Mouse (Mus musculus) kidney, adult 8-10 months (tissue): ENCODE measurements at regions not wholly inside any gene's neighbourhood (a gene's known extent, or its start where the extent isn't known, plus 50 kb on each side); places are given as distances from the start of the nearest gene placed in this dataset.

Experiments used
- DNase-seq, 2 experiments: peaks; one replicate each; pipeline ENCODE4 v3.0.0; 2022

- no peak for DNase-seq
Measured at GRCm38 (mm10) chr6:13523463-13524202, 84.3 kb downstream of the Tmem168 start.

- DNase-seq: no peak
Measured at GRCm38 (mm10) chr6:13514126-13514525, 93.8 kb downstream of the Tmem168 start.

GRCm38 (mm10) chr6:13476493-13477129, 131.3 kb downstream of the Tmem168 start:
- no peak for DNase-seq

DNA sequence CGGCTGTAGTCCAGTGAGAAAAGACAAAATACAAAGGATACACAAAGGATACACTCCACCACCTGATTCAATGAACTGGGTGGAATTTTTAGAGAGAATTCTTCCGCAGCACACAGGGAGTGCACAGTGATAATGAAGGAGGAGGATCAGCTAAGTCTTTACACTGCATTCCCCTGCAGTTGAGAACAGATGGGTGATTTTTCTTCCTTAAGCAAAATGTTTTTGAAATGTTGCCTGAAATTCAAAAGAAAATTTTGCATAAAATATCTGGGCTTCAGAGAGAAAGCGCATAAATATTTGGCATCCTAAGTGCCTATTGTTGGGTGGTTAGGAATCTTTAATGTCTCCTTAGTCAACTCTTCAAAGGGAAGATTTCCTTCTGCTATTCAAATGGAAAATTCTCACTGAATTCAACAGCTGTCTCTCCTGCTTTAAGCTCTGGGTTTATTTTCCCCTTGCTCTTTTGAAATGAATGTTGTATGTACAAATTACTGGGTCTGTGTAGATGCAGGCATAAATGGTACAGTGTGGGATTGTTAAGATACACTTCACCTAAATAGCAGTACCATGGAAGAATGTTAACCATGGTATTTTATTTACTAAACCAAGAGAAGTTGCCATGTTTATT, 158.6 kb downstream of the Tmem168 start:
- no peak for DNase-seq

DNA sequence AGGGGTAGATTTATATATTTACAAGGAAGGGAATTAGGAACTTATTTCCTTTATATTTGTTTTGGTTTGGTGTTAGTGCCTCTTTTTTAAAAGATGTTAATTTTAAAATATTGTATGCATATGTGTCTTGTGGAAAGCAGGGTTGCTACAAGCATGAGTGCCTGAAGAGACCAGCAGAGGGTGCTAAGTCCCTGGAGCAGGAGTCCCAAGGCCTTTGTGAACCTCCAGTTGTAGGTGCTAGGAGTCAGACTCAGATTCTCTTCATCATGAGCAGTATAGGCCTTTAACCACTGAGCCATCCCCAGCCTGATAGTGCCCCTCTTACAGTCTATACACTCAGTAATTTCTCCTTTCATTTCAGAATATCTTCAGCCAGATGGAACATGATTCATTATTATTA, 189.0 kb upstream of the Vwde start:
- peak; percentile 3 to 25 for DNase-seq

- no peak for DNase-seq
Measured at GRCm38 (mm10) chr6:13413092-13413491, 188.3 kb upstream of the Vwde start.

DNA sequence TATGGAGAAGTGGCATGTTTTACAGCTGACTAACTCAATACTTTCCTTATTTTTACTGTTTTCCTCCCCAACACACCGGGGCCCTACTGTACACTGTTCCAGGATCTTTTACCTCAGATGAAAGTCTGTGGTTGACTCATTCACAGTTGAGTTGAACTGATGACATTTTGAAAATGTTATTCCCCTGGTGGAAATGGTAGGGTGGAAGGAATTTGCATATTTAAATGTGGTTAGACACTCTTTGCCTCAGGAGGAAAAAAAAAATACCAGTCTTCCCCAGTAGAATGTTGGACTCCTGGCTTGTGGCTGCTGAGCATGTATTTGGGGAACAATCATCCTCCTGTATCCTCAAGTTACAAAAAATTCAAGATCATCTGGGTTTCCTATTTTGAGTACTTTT, 159.7 kb upstream of the Vwde start:
- DNase-seq: no peak

DNA sequence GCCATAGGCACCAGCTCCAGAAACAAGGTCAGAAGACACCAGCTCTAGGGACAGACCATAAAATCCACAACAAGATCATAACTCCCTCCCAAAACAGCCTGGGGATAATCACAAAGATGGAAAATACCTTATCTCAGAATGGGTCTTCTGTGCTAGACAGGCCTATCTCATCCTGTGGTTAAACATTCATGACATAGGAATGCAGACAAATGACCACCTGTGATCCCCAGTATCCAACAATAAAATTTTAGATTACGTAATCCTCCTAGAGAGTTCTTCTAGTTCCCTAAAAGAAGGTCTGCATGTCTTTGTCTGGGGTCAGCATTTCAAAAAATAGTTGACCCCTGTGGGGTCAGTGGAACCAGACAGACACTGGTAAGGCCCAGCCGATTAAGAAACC, 158.4 kb upstream of the Vwde start:
- no peak for DNase-seq

DNA sequence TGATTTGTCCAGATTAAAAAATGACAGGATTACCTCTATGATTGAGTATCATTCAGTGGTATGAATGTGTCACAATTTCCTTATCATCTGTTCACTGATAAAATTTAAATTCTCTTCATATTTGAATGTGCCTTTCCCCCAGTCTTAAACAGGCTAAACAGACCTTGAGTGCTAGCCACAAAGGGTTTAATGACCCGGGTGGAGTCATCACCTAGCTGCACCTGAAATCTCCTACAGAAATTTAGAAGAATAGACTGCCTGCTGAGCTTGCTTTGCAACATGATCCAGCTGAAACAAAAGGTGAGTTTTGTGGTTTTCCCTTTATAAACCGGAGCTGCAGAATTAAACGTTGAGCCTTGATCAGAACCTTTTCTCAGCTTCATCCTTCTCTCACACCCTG, 156.1 kb upstream of the Vwde start:
- no peak for DNase-seq

DNA sequence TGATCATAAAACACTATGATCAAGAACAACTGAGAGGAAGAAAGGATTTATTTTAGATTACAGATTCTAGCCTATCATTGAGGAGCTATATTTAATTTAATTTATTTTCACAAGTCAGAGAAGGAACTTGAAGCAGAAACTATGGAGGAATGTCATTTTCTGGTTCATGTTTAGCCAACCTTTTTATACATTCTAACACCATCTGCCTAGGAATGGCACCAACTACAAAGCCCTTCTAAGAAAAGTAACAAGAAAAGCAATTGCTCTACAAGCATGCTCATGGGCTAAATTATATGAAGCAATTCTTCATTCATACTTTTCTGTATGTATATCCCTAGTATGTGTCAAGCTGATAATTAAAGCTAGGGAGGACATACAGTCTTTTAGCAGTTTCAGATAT, 155.0 kb upstream of the Vwde start:
- DNase-seq: no peak

DNA sequence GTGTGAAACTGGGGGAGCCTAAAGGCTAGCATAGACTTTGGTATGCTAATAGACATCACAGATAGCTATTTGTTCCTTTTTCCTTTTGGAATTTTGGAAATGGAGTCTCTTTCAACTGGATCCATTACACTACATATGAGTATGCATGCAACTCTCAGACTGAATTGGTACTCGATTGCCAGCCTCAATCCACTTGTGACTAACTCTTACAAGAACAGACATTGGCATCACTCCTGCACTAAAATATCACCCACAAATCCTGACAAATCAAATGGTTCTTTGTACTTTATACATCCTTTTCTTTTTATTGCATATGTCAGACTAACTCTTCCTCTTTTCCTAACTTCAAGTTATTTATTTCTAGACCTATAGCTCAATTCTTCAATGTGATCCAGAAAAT, 149.1 kb upstream of the Vwde start:
- no peak for DNase-seq

- DNase-seq: no peak
Measured at GRCm38 (mm10) chr6:13369709-13370296, 145.0 kb upstream of the Vwde start.
